Mouse (Mus musculus): Measurements from ENCODE around the gene Bcr.

DNA sequence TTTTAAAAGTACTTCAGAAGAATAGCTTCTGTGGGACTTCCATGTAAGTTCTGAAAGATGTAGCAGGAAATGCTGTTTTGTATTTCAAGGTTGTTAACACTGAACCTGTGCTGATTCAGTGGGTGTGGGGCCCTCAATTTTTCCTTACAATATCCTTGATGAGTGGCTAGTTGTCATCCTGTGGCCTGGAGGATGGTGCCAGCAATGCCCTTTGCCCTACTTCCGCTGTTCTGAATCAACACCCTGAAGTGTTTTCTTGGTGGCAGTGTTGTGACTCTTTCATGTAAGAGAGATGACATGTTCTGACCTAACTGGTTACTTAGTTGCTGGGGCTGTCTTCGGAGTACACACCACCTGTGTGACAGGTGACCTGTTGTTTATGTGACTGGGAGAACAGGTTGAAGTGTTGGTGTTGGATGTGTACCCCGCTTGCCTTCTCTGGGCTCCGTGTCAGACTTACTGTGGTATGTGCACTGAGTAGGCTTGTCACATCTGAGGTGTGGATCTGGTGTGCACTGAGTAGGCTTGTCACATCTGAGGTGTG is 172.3 kb downstream of the Bcr start:
- no peak for TF ChIP-seq GATA1 (IDR thresholded peaks at IDR 0.05; ENCODE audit: borderline replicate concordance, low read length)
- TF ChIP-seq FLI1 (IDR thresholded peaks at IDR 0.05; ENCODE audit: low read length): no peak
